13 mouse cellular contexts compared by ENCODE assay signal in the genomic region with DNA sequence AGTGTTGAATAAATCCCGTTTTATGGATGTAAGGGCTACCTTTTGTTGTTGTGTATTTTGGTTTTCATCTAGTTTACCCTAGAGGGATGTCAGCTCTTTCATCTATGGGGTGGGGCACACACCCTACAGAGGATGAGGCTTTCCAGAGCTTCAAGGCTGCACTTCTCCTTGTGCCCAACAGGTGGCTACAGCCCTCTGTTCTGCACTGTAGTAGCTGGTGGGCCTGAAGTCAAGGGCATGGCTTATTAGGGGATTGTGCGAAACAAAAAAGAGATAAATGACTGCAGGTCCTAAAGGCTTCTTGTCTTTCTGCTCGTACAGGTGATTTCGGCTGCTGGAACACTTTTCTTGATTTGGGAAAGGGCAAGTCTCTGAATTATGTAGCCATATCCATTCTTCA. TPM values are rescaled to one million over a fixed set of nuclear protein-coding genes. Genes with fewer than 3 reads are reported as not detected.
DNase-seq lines count a peak whose midpoint lies in the region; ATAC-seq and TF ChIP-seq lines count a peak whose summit lies in the region.
"Had no signal": no experiment of that assay in that cellular context is flagged by ENCODE, and none has a peak within 500 bp of the region (broad histone marks: within the 10 kb centered on the region; RNA-seq: fewer than 3 reads in every experiment).

No protein-coding gene starts in this region.

- H3K4me3 ChIP-seq in lung, adult 2 months (replicated peaks; ENCODE audit: extremely low read depth, low read depth, low read length): no peak overlapping the region
- no peak overlapping the region for H3K4me3 ChIP-seq in bone marrow macrophage, adult 2 months (ENCODE audit: insufficient read depth, low read length)
- H3K4me3 ChIP-seq: erythroblast, embryonic 14.5 days; heart, embryonic 10.5 days; liver, embryonic 15.5 days had no signal

- WGBS in lung, adult 2 months: 74% methylated on average over 4 of the region's 4 CpGs

- H3K27ac ChIP-seq in bone marrow macrophage, adult 2 months (ENCODE audit: insufficient read depth, low read depth, low read length): no peak overlapping the region
- H3K27ac ChIP-seq: heart, embryonic 10.5 days; liver, embryonic 15.5 days had no signal

- TF ChIP-seq POLR2A in lung, adult 2 months (IDR thresholded peaks at IDR 0.05; ENCODE audit: borderline replicate concordance, extremely low read depth, low read depth, low read length): no peak
- TF ChIP-seq POLR2A in bone marrow macrophage, adult 2 months (IDR thresholded peaks at IDR 0.05; ENCODE audit: borderline replicate concordance, low read depth, low read length): no peak

- peak; percentile 47 for DNase-seq in embryo, embryonic 10 days (ENCODE audit: low spot score)
- no peak for DNase-seq in embryo, embryonic 9.5 days (ENCODE audit: extremely low spot score)
- DNase-seq in lung, adult 2 months: no peak
- DNase-seq in lung, postnatal 14 days: no peak
- DNase-seq in retina, embryonic 14.5 days (ENCODE audit: low spot score): peak; percentile 54
- no peak for DNase-seq in frontal cortex, postnatal 14 days (ENCODE audit: low spot score in 2 of 2)
- DNase-seq: kidney, postnatal 25 days; spleen, adult 18-20 months had no signal

- no peak for ATAC-seq in frontal cortex, adult (ENCODE audit: low TSS enrichment)

- no peaks in the 10 kb centered on the region for H3K4me1 ChIP-seq in lung, adult 2 months (ENCODE audit: control insufficient read depth, insufficient read depth, low read length)
- peaks cover 2% of the 10 kb centered on the region; the same call in 1 of the 2 replicates for H3K4me1 ChIP-seq in bone marrow macrophage, adult 2 months (ENCODE audit: control insufficient read depth, insufficient read depth, low read length)
- H3K4me1 ChIP-seq: liver, embryonic 15.5 days had no signal

- TF ChIP-seq CTCF in lung, adult 2 months (IDR thresholded peaks at IDR 0.05; ENCODE audit: insufficient read depth, low read length): peak; percentile 72
- 0 out of 2 replicates have a peak, but pooled peaks have one; percentile 8 for TF ChIP-seq CTCF in bone marrow macrophage, adult 2 months (IDR thresholded peaks at IDR 0.05; ENCODE audit: low read depth, low read length)

RNA-seq across cellular contexts. Expression of a gene that starts 27.9 kb away (rescaled TPM):
- polyA plus RNA-seq in lung, adult 2 months (2012; rRNA removed): 8.2 and 16.0 TPM in 2 replicates
- polyA plus RNA-seq in bone marrow macrophage, adult 2 months (2012; ENCODE audit: insufficient read depth, insufficient read length, missing spikeins): not detected in 2 replicates

Comparison
In these comparisons a context has a peak if more than half of its experiments do, and no peak if none do; other contexts are left out.
1. DNase-seq: peak in embryo, embryonic 10 days (single experiment) and retina, embryonic 14.5 days (single experiment); none in embryo, embryonic 9.5 days (single experiment), lung, adult 2 months (single experiment), lung, postnatal 14 days (single experiment) and frontal cortex, postnatal 14 days (0 of 2).